Mouse (Mus musculus): ENCODE data around the gene Etl4.

- TF ChIP-seq EP300 (IDR thresholded peaks at IDR 0.05; ENCODE audit: insufficient read depth, low read depth, low read length) = no peak
- TF ChIP-seq POLR2A (IDR thresholded peaks at IDR 0.05; ENCODE audit: insufficient read depth, low read depth, low read length) = no peak
Measured at GRCm38 (mm10) chr2:20168156-20168555, 258.6 kb downstream of the Etl4 start.

Data from heart, adult 2 months (tissue).